Mouse (Mus musculus): ENCODE results near the gene Megf8. TPM values are rescaled to one million over a fixed set of nuclear protein-coding genes. Genes with fewer than 3 reads are reported as not detected.

The Megf8 gene
- polyA plus RNA-seq (2017; shearing (Covaris generic)): 0.13 TPM

DNA sequence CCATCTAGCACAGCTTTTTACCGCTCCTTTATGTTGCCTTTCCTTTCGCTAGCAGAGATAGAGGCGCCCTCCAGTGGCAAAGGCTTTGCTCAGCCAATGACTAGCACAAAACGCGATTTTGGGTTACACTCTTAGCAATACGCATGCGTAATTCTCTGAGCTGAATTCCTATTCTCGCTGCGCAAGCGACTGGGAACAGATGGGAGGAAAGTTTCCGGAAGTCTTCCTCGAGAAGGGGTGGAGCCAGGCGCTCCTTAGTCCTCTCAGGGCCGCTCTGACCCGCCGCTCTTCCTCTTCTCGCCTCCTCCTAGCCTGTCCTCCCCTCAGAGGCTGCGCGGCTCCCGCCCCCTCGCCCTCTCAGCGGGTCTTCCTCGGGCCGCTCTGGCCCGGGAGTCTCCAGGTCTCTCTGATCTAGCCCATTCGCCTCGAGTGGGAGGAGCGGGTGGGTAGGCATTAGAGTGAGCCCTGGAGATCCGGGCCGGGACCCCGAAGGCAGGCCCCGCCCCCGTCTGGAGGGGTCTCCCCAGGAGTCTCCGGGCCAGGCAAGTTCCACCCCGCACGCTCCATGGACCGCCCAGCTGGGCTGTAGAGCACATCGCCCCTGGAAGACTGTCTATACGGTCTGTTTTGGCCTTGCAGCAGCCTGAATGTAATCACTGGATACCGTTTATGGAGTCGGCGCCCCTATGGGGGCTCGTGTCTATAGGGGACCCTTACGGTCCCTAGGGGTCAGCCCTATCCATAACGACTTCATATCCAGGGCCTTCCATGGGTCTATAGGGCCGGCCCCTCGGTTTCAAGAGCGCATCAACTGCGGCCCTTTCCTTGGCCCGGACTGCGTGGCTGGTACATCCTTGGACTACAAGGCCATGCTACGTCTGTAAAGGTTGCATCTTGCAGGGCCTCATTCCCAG is at the start of gene Megf8:
Gene Megf8, plus strand, starts transcription at position 633 of the 914 bp plus-strand sequence.

DNA sequence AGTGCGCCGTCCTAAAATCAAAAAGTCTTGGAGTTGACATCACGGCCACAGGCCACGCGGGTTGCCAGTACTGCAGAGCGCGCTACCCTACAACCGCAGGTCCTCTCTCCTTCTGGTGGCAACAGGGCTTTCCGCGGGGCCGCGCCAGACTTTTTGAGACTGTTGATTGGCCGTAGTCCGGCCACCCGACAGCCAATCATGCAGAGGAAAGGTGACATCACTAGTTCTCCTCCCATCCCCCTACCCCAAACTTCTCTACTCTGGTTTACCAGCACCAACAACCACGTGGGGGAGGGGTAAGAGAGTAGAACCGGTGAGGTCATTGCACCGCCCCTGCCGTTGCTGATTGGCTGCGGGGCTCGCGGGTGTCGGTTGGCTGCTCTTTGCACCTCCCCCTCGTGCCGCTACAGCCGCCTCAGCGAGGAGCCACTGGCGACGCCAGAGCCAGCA is 49.6 kb upstream of the Megf8 start, which contains the start of gene Cic:
Gene Cic, plus strand, starts transcription at position 404 of the 450 bp plus-strand sequence.

DNA sequence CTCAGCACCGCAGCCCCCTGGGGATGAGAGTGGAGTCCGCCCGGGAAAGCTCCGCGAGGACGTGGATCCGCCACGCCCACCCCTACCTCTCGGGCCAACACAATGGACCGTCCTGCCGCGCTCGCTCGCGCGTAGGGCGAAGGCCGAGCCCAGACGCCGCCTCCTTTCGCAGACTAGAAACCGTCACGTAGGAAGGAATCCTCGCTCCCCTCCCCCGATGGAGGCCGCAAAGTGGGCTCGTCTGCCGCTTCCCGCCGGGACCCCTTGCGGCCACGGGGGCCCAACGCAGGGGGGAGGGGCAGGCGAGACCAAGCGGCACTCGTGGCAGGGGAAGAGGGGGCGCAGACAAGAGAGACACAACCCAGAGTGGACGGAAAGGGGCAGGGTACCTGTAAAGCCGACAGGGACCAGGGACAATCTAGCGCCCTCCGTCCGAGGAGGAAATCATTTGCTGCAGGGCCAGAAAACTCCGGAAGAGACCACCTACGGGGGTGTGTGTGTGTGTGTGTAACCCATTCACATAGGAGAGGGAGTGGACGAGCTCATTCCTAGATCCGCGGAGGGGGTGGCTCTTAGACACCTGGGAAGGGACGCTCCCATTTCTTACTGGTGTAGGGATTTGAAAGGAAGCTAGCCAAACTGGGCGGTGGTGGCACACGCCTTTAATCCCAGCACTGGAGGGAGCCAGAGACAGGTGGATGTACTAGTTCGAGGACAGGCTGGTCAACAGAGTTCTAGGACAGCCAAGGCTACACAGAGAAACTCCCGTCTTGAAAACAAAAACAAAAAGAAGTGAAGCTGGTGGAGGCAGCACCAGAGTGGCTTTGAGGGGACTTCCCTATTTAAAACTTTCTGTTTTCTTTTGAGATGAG is 19.3 kb upstream of the Megf8 start, which contains the start of gene Pafah1b3:
Gene Pafah1b3, minus strand, starts transcription at position 533 of the 872 bp plus-strand sequence.

DNA sequence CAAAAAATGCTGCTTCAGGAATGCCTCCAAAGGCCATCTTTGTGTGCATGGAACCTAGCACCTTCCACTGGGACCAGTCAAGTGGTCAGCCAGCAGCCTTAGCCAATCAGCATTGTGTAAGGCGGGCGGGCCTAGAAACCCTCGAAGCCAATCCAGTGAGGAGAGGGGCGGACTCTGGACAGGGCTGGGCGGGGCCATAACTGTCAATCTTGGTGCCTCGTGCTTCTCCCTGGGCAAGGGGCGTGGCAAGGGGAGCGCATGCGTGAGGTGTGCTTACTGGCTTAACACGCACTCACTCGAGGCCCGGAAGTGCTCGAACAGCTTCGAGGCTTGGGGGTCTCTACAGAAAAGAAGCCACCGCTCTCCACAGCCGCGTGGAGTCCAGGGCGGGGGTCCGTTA is 15.9 kb upstream of the Megf8 start, which contains the start of gene Prr19:
Gene Prr19, plus strand, starts transcription at position 349 of the 400 bp plus-strand sequence.

DNA sequence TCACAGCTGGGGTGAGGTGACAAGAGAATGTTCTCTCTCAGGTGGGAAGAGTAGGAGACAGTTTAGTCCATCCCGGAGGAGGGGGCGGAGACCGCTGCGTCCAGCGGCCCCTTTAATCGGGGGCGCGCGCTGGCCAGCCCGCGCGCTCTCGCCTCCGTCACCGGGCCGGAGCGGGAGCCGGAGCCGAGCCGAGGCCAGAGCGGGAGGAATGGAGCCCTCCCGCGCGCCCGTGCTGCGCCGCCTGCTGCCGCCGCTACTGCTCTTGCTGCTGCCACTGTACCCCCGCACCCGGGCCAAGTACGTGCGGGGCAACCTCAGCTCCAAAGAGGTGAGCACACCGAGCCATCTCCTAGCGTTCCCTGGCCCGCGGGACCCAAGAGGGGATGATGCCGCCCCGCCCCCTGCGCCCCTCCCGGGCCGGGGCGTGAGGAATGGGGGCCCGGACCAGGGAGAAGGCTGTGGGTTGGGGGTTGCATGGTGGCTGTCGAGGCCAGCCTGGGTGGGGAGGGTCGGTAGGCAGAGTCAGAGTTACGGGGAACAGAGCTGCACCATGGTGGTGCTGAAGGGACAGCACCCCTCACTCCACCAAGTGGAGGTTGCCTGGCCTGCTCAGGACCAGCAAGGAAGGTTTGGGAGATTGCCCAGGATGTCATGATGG is 10.9 kb upstream of the Megf8 start, which contains the start of gene Tmem145:
Gene Tmem145, plus strand, starts transcription at position 151 of the 658 bp plus-strand sequence.

DNA sequence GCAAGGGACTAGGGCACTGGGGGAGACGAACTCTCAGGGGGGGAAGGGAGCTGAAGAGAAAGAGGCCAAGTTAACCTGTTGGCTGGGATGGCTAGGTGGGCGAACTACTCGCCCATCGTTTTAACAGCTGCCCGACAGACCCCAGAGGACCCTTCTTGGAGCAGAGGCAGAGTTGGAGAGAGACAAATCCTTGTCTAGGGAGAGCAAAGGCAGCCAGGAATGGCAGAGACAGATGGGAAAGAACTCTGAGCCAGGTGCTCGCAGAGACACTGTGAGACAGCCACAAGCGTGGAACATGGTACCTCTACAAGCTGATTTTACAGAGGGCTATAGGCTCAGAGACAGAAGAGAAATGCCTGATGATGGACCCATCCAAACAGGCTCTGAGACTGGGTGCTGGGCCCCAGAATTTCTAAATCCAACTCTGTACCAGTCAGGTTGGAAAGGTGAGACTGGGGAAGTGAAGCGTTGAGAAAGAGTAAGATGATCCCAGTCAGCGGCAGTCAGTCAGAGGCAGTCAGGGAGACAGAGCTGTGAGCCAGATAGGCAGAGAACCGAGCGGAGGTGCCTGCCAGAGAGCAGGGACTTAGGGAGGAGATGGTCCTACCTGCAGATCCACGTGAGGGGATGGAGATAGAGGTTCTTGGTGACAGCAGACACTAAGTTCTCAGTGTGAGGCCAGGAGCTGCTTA is 52.2 kb downstream of the Megf8 start, which contains the start of gene Cnfn:
Gene Cnfn, minus strand, starts transcription at position 667 of the 692 bp plus-strand sequence.

DNA sequence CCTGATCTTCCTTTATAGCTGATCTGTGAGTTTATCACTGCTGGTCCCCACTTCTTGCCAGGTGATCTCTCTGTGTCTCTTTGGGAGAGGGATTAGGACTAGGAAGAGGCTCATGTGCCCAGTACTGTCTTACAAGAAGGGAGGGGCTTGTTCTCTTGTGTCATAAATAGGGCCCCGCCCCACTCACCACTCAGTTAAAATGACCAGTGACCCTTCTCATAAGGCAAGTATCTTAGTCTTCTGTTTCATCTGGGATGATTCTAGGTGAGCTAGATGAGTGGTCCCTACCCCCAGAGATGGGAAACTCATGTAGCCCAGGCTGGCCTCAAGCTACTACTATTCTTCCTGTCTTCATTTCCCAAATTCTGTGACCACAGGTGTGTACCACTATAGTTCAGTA is 81.6 kb downstream of the Megf8 start, which contains the start of gene Lipe:
Gene Lipe, minus strand, starts transcription at position 101 of the 400 bp plus-strand sequence.

DNA sequence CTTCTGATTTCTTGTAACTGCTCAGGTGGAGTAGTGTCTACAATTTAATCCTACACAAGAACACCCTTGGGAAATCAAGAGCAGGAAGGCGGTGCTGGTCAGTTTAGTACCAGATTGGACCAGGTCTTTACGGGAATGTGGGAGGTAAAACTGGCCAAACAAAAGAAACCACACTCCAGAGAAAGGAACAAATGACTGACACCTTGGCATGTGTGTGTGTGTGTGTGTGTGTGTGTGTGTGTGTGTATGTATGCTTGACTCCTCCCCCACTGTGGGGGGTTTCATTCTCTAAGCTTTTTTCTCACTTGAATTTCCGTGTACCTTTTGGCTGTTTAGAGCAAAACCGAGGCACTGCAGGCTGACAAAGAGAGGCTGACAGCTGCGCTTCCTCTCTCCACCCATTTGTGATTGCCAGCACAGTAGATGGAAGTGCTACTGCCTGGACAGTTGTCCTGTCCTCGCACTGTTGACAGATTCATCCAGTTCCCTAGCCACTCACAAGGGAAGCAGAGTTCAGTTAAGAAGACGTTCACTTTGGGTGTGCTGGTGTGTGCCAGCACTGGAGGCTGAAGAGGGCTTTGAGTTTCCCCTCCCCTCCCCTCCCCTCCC is 96.0 kb downstream of the Megf8 start, which contains the start of gene Cxcl17:
Gene Cxcl17, minus strand, starts transcription at position 54 of the 609 bp plus-strand sequence.

Other genes starting within 250 kb of the Megf8 start
- 11.5 TPM for gene Grik5, start 244.8 kb upstream of the Megf8 start, polyA plus RNA-seq (2017; shearing (Covaris generic))
- 31.1 TPM for gene Zfp574, start 244.6 kb upstream of the Megf8 start, polyA plus RNA-seq (2017; shearing (Covaris generic))
- gene Pou2f2, start 137.4 kb upstream of the Megf8 start, polyA plus RNA-seq (2017; shearing (Covaris generic)): 113 TPM
- gene Dedd2, start 96.5 kb upstream of the Megf8 start, polyA plus RNA-seq (2017; shearing (Covaris generic)): 113 TPM
- 4.9 TPM for gene Zfp526, start 95.7 kb upstream of the Megf8 start, polyA plus RNA-seq (2017; shearing (Covaris generic))
- 102 TPM for gene Gsk3a, start 79.3 kb upstream of the Megf8 start, polyA plus RNA-seq (2017; shearing (Covaris generic))
- 2.6 TPM for gene Erf, start 66.4 kb upstream of the Megf8 start, polyA plus RNA-seq (2017; shearing (Covaris generic))
- gene Cic, start 49.5 kb upstream of the Megf8 start, polyA plus RNA-seq (2017; shearing (Covaris generic)): 38.0 TPM
- 36.8 TPM for gene Pafah1b3, start 19.2 kb upstream of the Megf8 start, polyA plus RNA-seq (2017; shearing (Covaris generic))
- not detected for gene Prr19, start 15.8 kb upstream of the Megf8 start, polyA plus RNA-seq (2017; shearing (Covaris generic))
- gene Tmem145, start 11.1 kb upstream of the Megf8 start, polyA plus RNA-seq (2017; shearing (Covaris generic)): not detected
- not detected for gene Cnfn, start 52.6 kb downstream of the Megf8 start, polyA plus RNA-seq (2017; shearing (Covaris generic))
- 19.4 TPM for gene Lipe, start 81.5 kb downstream of the Megf8 start, polyA plus RNA-seq (2017; shearing (Covaris generic))
- not detected for gene Cxcl17, start 95.7 kb downstream of the Megf8 start, polyA plus RNA-seq (2017; shearing (Covaris generic))
- gene Ceacam1, start 160.4 kb downstream of the Megf8 start, polyA plus RNA-seq (2017; shearing (Covaris generic)): 0.72 TPM
- 0.39 TPM for gene Ceacam2, start 222.7 kb downstream of the Megf8 start, polyA plus RNA-seq (2017; shearing (Covaris generic))